Mouse (Mus musculus): Measurements from ENCODE around the gene Acrbp. TPM values are rescaled to one million over a fixed set of nuclear protein-coding genes. Genes with fewer than 3 reads are reported as not detected.

Gene Acrbp
- polyA plus RNA-seq, 1 experiment from 2014 or later = 2.6 TPM

GRCm38 (mm10) chr6:125087937-125088336, 38.4 kb downstream of the Acrbp start:
- Histone ChIP-seq H3K36me3 (ENCODE audit: control insufficient read depth, insufficient read depth, low read length) (no peaks in the 10 kb centered on the region), H3K4me3 (ENCODE audit: low read depth, low read length) (no peak overlapping the region), H3K27me3 (ENCODE audit: control insufficient read depth, insufficient read depth, low read length) (no peaks in the 10 kb centered on the region), H3K27ac (replicated peaks) (peak overlapping the region; percentile 92), H3K4me1 (replicated peaks; ENCODE audit: control insufficient read depth, insufficient read depth) (peaks cover 2% of the 10 kb centered on the region; the same call in 1 of the 2 replicates), H3K9ac (ENCODE audit: low read length) (no peak overlapping the region), H3K9me3 (ENCODE audit: control insufficient read depth, low read length) (no peaks in the 10 kb centered on the region), H3K4me2 (replicated peaks; ENCODE audit: low read depth) (no peak overlapping the region)
- TF ChIP-seq EP300 (optimal IDR thresholded peaks at IDR 0.05) (no peak), CTCF (IDR thresholded peaks at IDR 0.05; ENCODE audit: low read depth) (no peak)
- ATAC-seq (ENCODE audit: low FRiP score, low TSS enrichment) (no peak), DNase-seq (ENCODE audit: low spot score) (no peak)
- 82% methylated on average over 3 of the region's 3 CpGs for WGBS

GRCm38 (mm10) chr6:125088561-125089321, 39.3 kb downstream of the Acrbp start:
- peak; percentile 80 for ATAC-seq (ENCODE audit: low FRiP score, low TSS enrichment)
- peak overlapping the region; percentile 45; the same call in 1 of the 2 replicates for H3K9ac ChIP-seq (ENCODE audit: low read length)
- peak overlapping the region; percentile 10; the same call in 1 of the 2 replicates for H3K4me3 ChIP-seq (ENCODE audit: low read depth, low read length)
- TF ChIP-seq CTCF (IDR thresholded peaks at IDR 0.05; ENCODE audit: low read depth) (peak; percentile 43), EP300 (optimal IDR thresholded peaks at IDR 0.05) (no peak)
- no peaks in the 10 kb centered on the region for H3K9me3 ChIP-seq (ENCODE audit: control insufficient read depth, low read length)
- peak overlapping the region; percentile 53 for H3K4me2 ChIP-seq (replicated peaks; ENCODE audit: low read depth)
- H3K27ac ChIP-seq (replicated peaks) = peak overlapping the region; percentile 92
- no peaks in the 10 kb centered on the region for H3K36me3 ChIP-seq (ENCODE audit: control insufficient read depth, insufficient read depth, low read length)
- H3K27me3 ChIP-seq (ENCODE audit: control insufficient read depth, insufficient read depth, low read length) = no peaks in the 10 kb centered on the region
- WGBS = 4% methylated on average over 18 of the region's 20 CpGs
- peak; percentile 86 for DNase-seq (ENCODE audit: low spot score)
- H3K4me1 ChIP-seq (replicated peaks; ENCODE audit: control insufficient read depth, insufficient read depth) = peaks cover 2% of the 10 kb centered on the region; the same call in 1 of the 2 replicates

- peak overlapping the region; percentile 92 for H3K27ac ChIP-seq (replicated peaks)
- TF ChIP-seq EP300 (optimal IDR thresholded peaks at IDR 0.05) = peak; percentile 19
- TF ChIP-seq CTCF (IDR thresholded peaks at IDR 0.05; ENCODE audit: low read depth) = peak; percentile 25; the same call in 1 of the 2 replicates
- no peaks in the 10 kb centered on the region for H3K27me3 ChIP-seq (ENCODE audit: control insufficient read depth, insufficient read depth, low read length)
- H3K9ac ChIP-seq (ENCODE audit: low read length) = peak overlapping the region; percentile 45; the same call in 1 of the 2 replicates
- H3K4me2 ChIP-seq (replicated peaks; ENCODE audit: low read depth) = peak overlapping the region; percentile 53
- no peaks in the 10 kb centered on the region for H3K36me3 ChIP-seq (ENCODE audit: control insufficient read depth, insufficient read depth, low read length)
- H3K4me3 ChIP-seq (ENCODE audit: low read depth, low read length) = peak overlapping the region; percentile 10; the same call in 1 of the 2 replicates
- H3K9me3 ChIP-seq (ENCODE audit: control insufficient read depth, low read length) = no peaks in the 10 kb centered on the region
- peaks cover 2% of the 10 kb centered on the region; the same call in 1 of the 2 replicates for H3K4me1 ChIP-seq (replicated peaks; ENCODE audit: control insufficient read depth, insufficient read depth)
- peak; percentile 88 for DNase-seq (ENCODE audit: low spot score)
- peak; percentile 76 for ATAC-seq (ENCODE audit: low FRiP score, low TSS enrichment)
- WGBS = 1% methylated on average over 14 of the region's 15 CpGs
Observed at GRCm38 (mm10) chr6:125089521-125090321, 40.2 kb downstream of the Acrbp start.

- no peak; the same call in 1 of the 2 replicates for ATAC-seq (ENCODE audit: low FRiP score, low TSS enrichment)
- Histone ChIP-seq H3K4me3 (ENCODE audit: low read depth, low read length) (no peak overlapping the region), H3K4me2 (replicated peaks; ENCODE audit: low read depth) (peak overlapping the region; percentile 53), H3K4me1 (replicated peaks; ENCODE audit: control insufficient read depth, insufficient read depth) (peaks cover 2% of the 10 kb centered on the region; the same call in 1 of the 2 replicates), H3K27me3 (ENCODE audit: control insufficient read depth, insufficient read depth, low read length) (no peaks in the 10 kb centered on the region), H3K9ac (ENCODE audit: low read length) (0 out of 2 replicates have a peak overlapping the region, but pooled peaks have one; percentile 45), H3K9me3 (ENCODE audit: control insufficient read depth, low read length) (no peaks in the 10 kb centered on the region), H3K27ac (replicated peaks) (peak overlapping the region; percentile 92), H3K36me3 (ENCODE audit: control insufficient read depth, insufficient read depth, low read length) (no peaks in the 10 kb centered on the region)
- WGBS = 48% methylated on average over 10 of the region's 10 CpGs
- no peak for TF ChIP-seq EP300 (optimal IDR thresholded peaks at IDR 0.05)
- TF ChIP-seq CTCF (IDR thresholded peaks at IDR 0.05; ENCODE audit: low read depth) = no peak
- DNase-seq (ENCODE audit: low spot score) = no peak
Observed at GRCm38 (mm10) chr6:125090341-125091085, 41.0 kb downstream of the Acrbp start.

GRCm38 (mm10) chr6:125092372-125092771, 42.9 kb downstream of the Acrbp start:
- no peaks in the 10 kb centered on the region for H3K36me3 ChIP-seq (ENCODE audit: control insufficient read depth, insufficient read depth, low read length)
- DNase-seq (ENCODE audit: low spot score) (no peak), ATAC-seq (ENCODE audit: low FRiP score, low TSS enrichment) (no peak)
- WGBS = 80% methylated on average over 5 of the region's 5 CpGs
- H3K27ac ChIP-seq (replicated peaks) = no peak overlapping the region
- peaks cover 2% of the 10 kb centered on the region; the same call in 1 of the 2 replicates for H3K4me1 ChIP-seq (replicated peaks; ENCODE audit: control insufficient read depth, insufficient read depth)
- H3K4me2 ChIP-seq (replicated peaks; ENCODE audit: low read depth) = no peak overlapping the region
- H3K9ac ChIP-seq (ENCODE audit: low read length) = no peak overlapping the region
- H3K9me3 ChIP-seq (ENCODE audit: control insufficient read depth, low read length) = no peaks in the 10 kb centered on the region
- TF ChIP-seq EP300 (optimal IDR thresholded peaks at IDR 0.05) = no peak
- no peak for TF ChIP-seq CTCF (IDR thresholded peaks at IDR 0.05; ENCODE audit: low read depth)
- no peaks in the 10 kb centered on the region for H3K27me3 ChIP-seq (ENCODE audit: control insufficient read depth, insufficient read depth, low read length)
- no peak overlapping the region for H3K4me3 ChIP-seq (ENCODE audit: low read depth, low read length)

Measured in stomach, postnatal 0 days (tissue).